13 mouse cellular contexts compared by ENCODE assay signal in the genomic region with DNA sequence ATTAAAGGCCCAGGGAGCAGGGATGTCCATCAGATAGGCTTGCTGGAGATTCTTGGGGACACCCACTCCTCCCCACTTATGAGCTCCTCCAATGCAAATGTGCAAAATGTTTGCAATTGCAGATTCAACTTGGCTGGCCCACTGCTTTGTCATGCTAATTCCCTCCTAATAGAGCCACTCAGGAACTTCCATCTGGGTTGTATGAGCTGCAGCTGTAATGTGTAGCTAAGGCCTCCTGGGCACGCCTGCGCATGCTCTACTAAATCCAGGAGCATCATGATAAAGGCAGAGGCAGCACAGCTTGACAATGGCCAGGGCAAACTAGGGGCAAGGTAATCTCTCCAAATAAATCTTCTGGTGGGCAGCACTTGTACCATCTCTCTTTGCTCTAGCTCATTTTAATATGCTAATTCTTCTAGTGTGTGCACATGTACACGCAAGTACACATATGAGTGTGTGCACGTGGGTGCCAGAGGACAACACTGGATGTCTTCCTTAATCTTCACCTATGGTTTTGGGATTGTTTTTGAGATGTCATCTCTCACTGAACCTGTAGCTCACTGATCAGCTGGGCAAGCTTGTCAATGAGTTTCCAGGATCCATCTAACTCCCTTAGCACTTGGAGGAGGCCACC.
DNase-seq lines count a peak whose midpoint lies in the region; ATAC-seq lines count a peak whose summit lies in the region.
"Had no signal": no experiment of that assay in that cellular context is flagged by ENCODE, and none has a peak within 500 bp of the region (broad histone marks: within the 10 kb centered on the region; RNA-seq: fewer than 3 reads in every experiment).

No protein-coding gene starts in this region.

- H3K27ac ChIP-seq in heart, embryonic 14.5 days (replicated peaks in 1 of 2; ENCODE audit: control insufficient read depth in 1 of 2, insufficient read depth in 1 of 2, low read depth in 2 of 2, low read length in 2 of 2) = peak overlapping the region; percentile 38 to 47; a peak in 2 of 4 replicates
- no peak overlapping the region for H3K27ac ChIP-seq in forebrain, embryonic 16.5 days (ENCODE audit: low read length)
- peak overlapping the region; percentile 46 for H3K27ac ChIP-seq in midbrain, embryonic 12.5 days (replicated peaks)
- H3K27ac ChIP-seq: stomach, embryonic 15.5 days had no signal

- no peaks in the 10 kb centered on the region for H3K36me3 ChIP-seq in heart, embryonic 14.5 days (ENCODE audit: control insufficient read depth, insufficient read depth, low read length)
- no peaks in the 10 kb centered on the region for H3K36me3 ChIP-seq in forebrain, embryonic 16.5 days (ENCODE audit: control insufficient read depth, insufficient read depth)
- H3K36me3 ChIP-seq in midbrain, embryonic 12.5 days = no peaks in the 10 kb centered on the region
- H3K36me3 ChIP-seq: stomach, embryonic 15.5 days had no signal

- H3K4me2 ChIP-seq in heart, embryonic 14.5 days (ENCODE audit: low read length) = no peak overlapping the region
- no peak overlapping the region for H3K4me2 ChIP-seq in forebrain, embryonic 16.5 days (ENCODE audit: low read length)
- H3K4me2 ChIP-seq in midbrain, embryonic 12.5 days (replicated peaks) = no peak overlapping the region
- H3K4me2 ChIP-seq: stomach, embryonic 15.5 days had no signal

- no peak overlapping the region for H3K4me3 ChIP-seq in heart, embryonic 14.5 days (ENCODE audit: control insufficient read depth in 1 of 2, insufficient read depth in 1 of 2, low read depth in 1 of 2, low read length in 2 of 2)
- no peak overlapping the region for H3K4me3 ChIP-seq in forebrain, embryonic 16.5 days (replicated peaks; ENCODE audit: low read length)
- no peak overlapping the region for H3K4me3 ChIP-seq in midbrain, embryonic 12.5 days
- H3K4me3 ChIP-seq: stomach, embryonic 15.5 days had no signal

- no peak for ATAC-seq in heart, embryonic 14.5 days (ENCODE audit: insufficient number of reproducible peaks, insufficient read depth, low FRiP score, low read depth)
- peak; percentile 95 for ATAC-seq in forebrain, embryonic 16.5 days
- ATAC-seq in midbrain, embryonic 12.5 days (ENCODE audit: low FRiP score, low read depth) = peak; percentile 91
- ATAC-seq in megakaryocyte-erythroid progenitor cell, adult 5-6 weeks (replicated peaks; ENCODE audit: low FRiP score, low TSS enrichment, poor library complexity, severe bottlenecking) = no peak

- DNase-seq in heart, adult 11 months = no peak
- DNase-seq in brain, adult 2 months (ENCODE audit: low read depth, low spot score) = peak; percentile 36
- DNase-seq in adrenal gland, adult 18-20 months (ENCODE audit: low spot score in 2 of 2) = no peak
- DNase-seq in testis, postnatal 14 days (ENCODE audit: low spot score) = no peak
- DNase-seq: B cell, adult 2 months; gastrocnemius, postnatal 14 days; kidney, postnatal 36 days; lung, postnatal 10 days had no signal

- no peaks in the 10 kb centered on the region for H3K27me3 ChIP-seq in heart, embryonic 14.5 days (ENCODE audit: control insufficient read depth, insufficient read depth, low read length)
- no peaks in the 10 kb centered on the region for H3K27me3 ChIP-seq in forebrain, embryonic 16.5 days (replicated peaks; ENCODE audit: control insufficient read depth, insufficient read depth, low read length)
- H3K27me3 ChIP-seq in midbrain, embryonic 12.5 days = no peaks in the 10 kb centered on the region
- H3K27me3 ChIP-seq: stomach, embryonic 15.5 days had no signal

- no peak overlapping the region for H3K9ac ChIP-seq in heart, embryonic 14.5 days (ENCODE audit: low read length)
- no peak overlapping the region for H3K9ac ChIP-seq in forebrain, embryonic 16.5 days (replicated peaks; ENCODE audit: low read depth, low read length)
- no peak overlapping the region for H3K9ac ChIP-seq in midbrain, embryonic 12.5 days (replicated peaks)
- H3K9ac ChIP-seq: stomach, embryonic 15.5 days had no signal

- 85% methylated on average over 4 of the region's 4 CpGs for WGBS in heart, embryonic 14.5 days
- 51% methylated on average over 4 of the region's 4 CpGs for WGBS in forebrain, embryonic 16.5 days
- WGBS in midbrain, embryonic 12.5 days = 52% methylated on average over 4 of the region's 4 CpGs

- no peaks in the 10 kb centered on the region for H3K9me3 ChIP-seq in heart, embryonic 14.5 days (ENCODE audit: control insufficient read depth, low read length)
- no peaks in the 10 kb centered on the region for H3K9me3 ChIP-seq in forebrain, embryonic 16.5 days (ENCODE audit: control insufficient read depth, low read length)
- no peaks in the 10 kb centered on the region for H3K9me3 ChIP-seq in midbrain, embryonic 12.5 days
- H3K9me3 ChIP-seq: stomach, embryonic 15.5 days had no signal

- 0 out of 4 replicates have a peak, but pooled peaks cover 0 to 2% of the 10 kb centered on the region in 2 experiments for H3K4me1 ChIP-seq in heart, embryonic 14.5 days (ENCODE audit: control insufficient read depth in 2 of 2, insufficient read depth in 2 of 2, low read length in 2 of 2)
- peaks cover 14% of the 10 kb centered on the region for H3K4me1 ChIP-seq in forebrain, embryonic 16.5 days (replicated peaks; ENCODE audit: control insufficient read depth, insufficient read depth, low read length)
- H3K4me1 ChIP-seq in midbrain, embryonic 12.5 days = peaks cover 23% of the 10 kb centered on the region
- H3K4me1 ChIP-seq: stomach, embryonic 15.5 days had no signal

Comparison
In these comparisons a context has a peak if more than half of its experiments do, and no peak if none do; other contexts are left out.
1. ATAC-seq: peak in forebrain, embryonic 16.5 days (single experiment) and midbrain, embryonic 12.5 days (single experiment); none in heart, embryonic 14.5 days (single experiment) and megakaryocyte-erythroid progenitor cell, adult 5-6 weeks (single experiment).